Mouse (Mus musculus) granulocyte monocyte progenitor cell, adult 5-6 weeks (primary cell): ENCODE measurements around the gene Nuak1. TPM values are rescaled to one million over a fixed set of nuclear protein-coding genes. Genes with fewer than 3 reads are reported as not detected.

Source experiments
- ATAC-seq: replicated peaks from 2 replicates; pipeline ENCODE4 v1.8.0; 2016; ENCODE audit warnings: mild to moderate bottlenecking, moderate TSS enrichment, inconsistent platforms; ENCODE audit not compliant: poor library complexity, severe bottlenecking
- total RNA-seq, 2 experiments: library from RNA; stranded (forward) in 1 of 2; stranded (reverse) in 1 of 2; fragments of 200-712, 200-1000 nt in 1 of 2; fragments of >200 nt in 1 of 2; fragmentation: Nextera tagmentation in 1 of 2; gene quantifications; 2 replicates each; pipeline ENCODE4 v1.2.3; 2014 to 2017

Gene Nuak1
- total RNA-seq, 2 experiments from 2014 or later: under 0.01 TPM; not detected in 1

DNA sequence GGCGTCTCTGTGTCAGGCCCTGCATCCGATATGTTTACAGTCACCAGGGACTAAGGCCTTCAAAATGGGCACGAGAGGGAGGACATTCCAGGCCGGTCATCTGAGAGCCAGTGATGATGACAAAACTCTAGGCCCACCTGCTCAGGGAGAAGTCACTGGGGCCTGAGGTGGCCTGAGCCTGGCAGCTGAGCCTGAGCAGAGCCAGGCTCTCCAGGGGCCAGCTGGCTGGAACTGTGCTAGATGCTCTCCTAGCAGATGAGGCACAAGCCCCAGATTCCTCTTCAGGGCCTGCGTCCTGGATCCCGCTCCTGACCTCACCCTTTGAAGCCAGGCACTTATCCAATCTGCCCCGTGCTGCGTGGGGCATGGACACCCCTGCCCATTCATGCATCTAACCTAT, 9.3 kb upstream of the Nuak1 start:
- no peak for ATAC-seq

DNA sequence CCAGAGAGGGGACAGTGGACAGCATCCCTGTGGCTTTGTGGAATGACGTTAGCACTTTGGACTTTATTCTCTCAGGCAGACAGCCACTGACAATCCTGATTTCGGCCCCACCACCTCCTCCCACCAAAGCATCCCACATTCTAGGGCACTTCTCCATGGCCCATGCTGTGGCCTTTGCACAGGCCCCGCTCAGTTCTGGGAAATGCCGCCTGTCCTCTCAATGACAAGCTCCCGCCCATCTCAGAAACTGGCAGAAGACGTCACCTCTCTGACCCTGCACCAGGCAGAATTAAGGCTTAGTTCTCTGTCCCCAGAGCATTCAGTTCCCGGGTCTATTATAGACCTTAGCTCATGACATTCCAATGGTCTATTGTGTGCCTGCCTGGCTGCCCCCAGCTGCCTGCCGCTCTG, 7.0 kb upstream of the Nuak1 start:
- ATAC-seq: no peak

DNA sequence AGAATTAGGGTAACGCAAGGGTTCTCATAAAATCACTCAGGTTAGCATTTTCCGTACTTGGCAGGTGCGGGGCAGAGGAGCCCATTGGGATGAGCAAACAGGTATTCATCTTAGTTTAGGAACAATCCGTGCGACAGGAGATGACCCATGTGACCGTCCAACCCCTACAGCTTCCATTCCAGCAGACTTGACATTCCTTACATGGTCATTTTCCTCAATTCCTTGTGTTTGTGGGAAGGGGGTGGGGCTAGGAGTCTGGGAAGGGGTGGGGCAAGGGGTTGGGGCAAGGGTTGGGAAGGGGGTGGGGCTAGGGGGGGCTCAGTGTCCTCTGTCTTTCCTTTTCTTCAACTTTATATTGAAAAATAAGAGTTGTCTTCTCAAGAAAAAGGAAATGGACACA, 6.3 kb upstream of the Nuak1 start:
- no peak for ATAC-seq

- 0 out of 2 replicates have a peak, but pooled peaks have one; percentile 11 for ATAC-seq
Measured at GRCm38 (mm10) chr10:84444396-84444795, 4.0 kb upstream of the Nuak1 start.

GRCm38 (mm10) chr10:84441846-84442245, 1.4 kb upstream of the Nuak1 start:
- ATAC-seq: no peak

- ATAC-seq: no peak
Measured at GRCm38 (mm10) chr10:84441434-84441785, 1.0 kb upstream of the Nuak1 start.

- peak; percentile 1; the same call in 1 of the 2 replicates for ATAC-seq
Measured at GRCm38 (mm10) chr10:84440181-84440540, 236 bp downstream of the Nuak1 start.

DNA sequence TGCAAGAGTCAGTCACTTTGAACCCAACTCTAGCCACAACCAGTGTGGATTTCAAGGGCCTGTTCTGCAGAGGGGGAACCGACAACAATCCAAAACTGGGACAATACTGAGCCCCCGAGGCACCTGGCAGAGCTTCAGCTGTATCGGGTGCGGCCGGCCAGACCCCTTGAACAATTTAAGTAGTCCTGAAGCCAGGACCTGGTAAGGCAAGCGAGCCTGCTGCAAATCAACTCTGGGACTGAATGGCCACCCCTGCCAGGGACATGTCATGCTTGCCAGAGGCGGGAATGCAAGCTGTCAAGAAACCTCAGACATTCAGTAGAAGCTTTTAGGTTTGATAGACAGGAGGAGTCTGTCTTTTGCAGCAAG, 1.2 kb downstream of the Nuak1 start:
- no peak for ATAC-seq

DNA sequence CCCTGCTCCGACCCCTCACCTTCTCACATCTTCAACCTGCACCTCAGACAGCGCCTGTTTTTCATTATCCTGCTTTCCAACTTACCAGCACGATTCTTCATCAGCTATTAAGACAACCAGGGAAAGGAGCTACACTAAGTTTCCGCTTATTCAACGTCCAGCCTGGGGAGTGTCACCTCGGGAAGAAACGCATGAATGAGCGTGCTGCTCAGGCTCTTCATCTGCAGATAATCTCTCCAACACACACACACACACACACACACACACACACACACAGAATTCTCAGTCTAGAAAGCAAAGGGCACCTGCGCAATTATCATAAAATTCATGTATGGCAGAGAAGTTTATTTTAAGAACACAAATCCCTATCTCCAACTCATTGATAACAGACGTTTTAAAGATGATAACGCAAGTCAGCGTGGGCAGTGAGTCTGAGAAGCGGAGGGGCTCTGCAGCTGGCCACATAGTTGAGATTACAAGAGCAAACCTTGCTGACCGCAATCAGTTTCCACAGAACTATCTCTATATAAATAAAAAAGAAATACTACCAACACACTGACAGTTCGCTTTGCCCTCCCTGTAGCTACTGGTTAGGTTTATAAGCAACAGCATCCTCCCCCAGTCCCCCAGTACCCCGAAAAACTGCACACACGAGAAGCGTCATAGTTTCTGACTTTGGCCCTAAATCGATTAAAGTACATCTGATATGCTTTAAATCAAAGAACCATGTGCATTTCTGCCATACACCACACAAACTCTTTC, 1.8 kb downstream of the Nuak1 start:
- ATAC-seq: no peak

GRCm38 (mm10) chr10:84438049-84438422, 2.4 kb downstream of the Nuak1 start:
- ATAC-seq: peak; percentile 62

- no peak for ATAC-seq
Measured at GRCm38 (mm10) chr10:84437166-84438048, 3.0 kb downstream of the Nuak1 start.

DNA sequence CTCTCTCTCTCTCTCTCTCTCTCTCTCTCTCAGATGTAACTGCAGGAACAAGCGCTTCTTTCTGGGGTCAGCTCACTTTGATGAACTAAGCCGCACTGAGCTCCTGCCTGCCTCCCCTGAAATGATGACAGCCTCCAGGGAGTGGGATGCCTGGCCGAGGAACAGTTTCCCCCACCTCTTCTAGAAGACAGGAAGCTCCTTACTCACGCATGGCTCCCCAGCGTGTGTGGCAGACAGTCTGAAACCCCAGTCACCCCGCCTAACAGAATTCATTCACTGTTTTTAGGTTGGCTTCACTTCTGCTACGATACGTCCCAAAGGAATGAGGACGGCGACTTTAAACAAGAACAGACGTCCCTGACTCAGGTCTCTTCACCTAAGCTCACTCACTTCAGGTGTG, 4.5 kb downstream of the Nuak1 start:
- ATAC-seq: no peak

- no peak for ATAC-seq
Measured at GRCm38 (mm10) chr10:84433193-84433801, 7.1 kb downstream of the Nuak1 start.

GRCm38 (mm10) chr10:84424374-84424773, 16.0 kb downstream of the Nuak1 start:
- no peak for ATAC-seq

DNA sequence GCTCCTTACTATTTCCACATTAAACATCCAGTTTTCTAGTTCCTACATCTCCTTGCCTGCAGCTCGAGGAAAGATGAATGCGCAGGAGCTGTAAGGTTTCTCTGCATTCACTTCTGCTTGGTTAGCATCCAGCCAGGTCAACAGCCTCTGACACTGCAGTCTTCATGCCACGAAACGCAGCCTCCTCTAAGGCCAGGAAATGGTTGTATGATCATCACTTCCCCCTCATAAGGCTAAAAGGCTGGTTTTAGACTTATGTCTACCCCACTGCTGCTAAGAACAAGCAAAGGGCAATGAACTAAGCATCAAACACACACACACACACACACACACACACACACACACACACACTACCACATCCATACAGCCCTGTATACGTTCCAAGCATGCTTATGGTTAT, 16.5 kb downstream of the Nuak1 start:
- peak; percentile 35 for ATAC-seq

GRCm38 (mm10) chr10:84420589-84420988, 19.8 kb downstream of the Nuak1 start:
- no peak for ATAC-seq

DNA sequence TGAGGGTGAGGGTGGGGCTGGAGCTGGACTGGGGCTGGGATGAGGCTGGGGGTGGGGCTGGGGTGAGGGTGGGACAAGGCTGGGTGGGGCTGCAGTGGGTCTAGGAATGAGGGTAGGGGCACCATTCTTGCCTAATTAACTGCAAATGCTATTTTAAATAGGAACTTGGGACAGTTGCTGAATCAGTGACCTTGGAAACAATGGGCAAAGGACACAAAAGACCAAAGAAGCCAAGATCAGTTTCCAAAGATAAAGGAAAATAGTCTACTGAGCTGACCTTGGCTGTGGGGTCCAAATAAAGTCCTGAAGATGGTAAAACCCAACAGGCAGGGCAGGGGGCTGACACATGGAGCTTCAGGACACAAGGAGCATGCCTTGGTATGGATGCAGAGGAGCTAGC, 22.0 kb downstream of the Nuak1 start:
- ATAC-seq: no peak

DNA sequence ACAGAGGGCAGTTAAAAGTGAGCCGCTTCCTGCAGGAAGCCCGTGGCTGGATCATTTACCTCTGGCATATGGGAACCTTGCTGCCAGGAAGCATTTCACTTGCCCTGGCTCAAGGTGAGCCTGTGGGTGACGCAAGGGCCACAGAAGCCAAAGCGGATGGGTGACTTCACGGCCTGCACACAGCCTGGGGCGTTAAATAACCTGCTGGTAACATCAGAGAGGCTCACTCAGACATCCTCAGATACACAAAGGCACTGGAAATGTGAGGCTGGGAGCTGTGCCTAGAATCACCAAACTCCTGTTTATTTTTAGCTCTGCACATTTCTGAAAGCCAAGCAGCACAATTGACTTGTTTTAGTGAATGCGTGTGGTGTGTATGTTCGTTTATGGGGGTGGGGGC, 23.6 kb downstream of the Nuak1 start:
- ATAC-seq: no peak

DNA sequence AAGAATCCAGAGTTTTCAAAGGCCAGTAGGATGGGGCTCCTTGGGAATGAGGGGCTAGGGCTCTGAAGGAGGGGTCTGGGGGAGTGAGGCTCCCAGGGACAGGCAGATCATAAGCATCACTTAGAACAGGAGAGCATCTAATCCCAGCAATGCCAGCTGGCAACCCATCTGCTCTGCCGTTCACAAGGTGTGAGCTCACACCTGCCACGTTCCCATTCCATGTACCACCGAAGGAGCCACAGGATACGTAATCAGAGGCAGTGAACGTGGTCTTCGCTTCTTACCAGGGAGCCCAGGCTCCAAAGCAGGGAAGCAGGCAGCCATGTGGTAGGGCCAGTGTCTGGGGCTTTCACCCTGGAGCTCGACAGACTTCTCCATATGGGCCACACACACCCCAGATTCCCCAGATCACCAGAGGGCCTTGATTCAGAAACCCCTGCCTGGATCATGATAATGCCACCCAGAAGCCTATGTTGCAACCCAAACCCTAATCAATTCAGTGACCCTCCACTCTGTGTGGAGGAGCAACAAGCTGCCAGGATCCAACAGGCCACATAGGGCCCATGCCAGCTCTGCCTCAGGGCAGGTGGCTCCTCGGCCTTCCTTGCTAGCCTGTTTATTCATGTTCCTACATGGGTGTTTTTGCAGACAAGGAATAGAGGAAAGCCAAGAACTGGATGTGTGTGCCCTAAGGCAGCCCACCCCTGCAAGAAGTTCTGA, 25.3 kb downstream of the Nuak1 start:
- ATAC-seq: no peak

DNA sequence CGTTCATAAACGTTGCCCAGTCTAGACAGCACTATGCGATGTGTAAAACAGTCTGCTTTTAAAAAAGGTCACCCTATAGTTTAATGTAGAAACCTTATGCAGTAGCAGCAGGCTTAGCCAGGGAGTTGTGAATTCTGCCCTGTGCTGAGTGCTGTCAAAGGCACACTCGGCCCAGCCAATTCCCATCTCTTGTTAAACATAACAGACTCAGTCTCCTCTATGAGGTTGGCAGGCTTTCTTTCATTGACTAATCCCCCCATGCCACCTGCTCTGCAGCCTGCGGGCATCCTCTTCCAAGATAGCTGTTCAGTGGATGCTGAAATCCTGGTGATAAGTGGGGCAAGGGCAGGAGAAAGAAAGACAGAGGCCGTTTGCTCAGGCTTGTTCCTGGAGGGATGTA, 27.1 kb downstream of the Nuak1 start:
- ATAC-seq: no peak
